Mouse (Mus musculus): ENCODE data around the gene Lrrc28. TPM values are rescaled to one million over a fixed set of nuclear protein-coding genes. Genes with fewer than 3 reads are reported as not detected.

The Lrrc28 gene
- polyA plus RNA-seq, 1 experiment from 2014 or later = 23.1 TPM

GRCm38 (mm10) chr7:67639006-67639405, 6.1 kb downstream of the Lrrc28 start:
- peaks cover 12% of the 10 kb centered on the region for H3K36me3 ChIP-seq
- no peak overlapping the region for H3K9ac ChIP-seq
- no peak overlapping the region for H3K4me3 ChIP-seq
- H3K9me3 ChIP-seq = no peaks in the 10 kb centered on the region
- H3K27ac ChIP-seq (replicated peaks) = no peak overlapping the region
- ATAC-seq (ENCODE audit: low FRiP score, low read depth) = no peak
- H3K4me1 ChIP-seq (replicated peaks) = peaks cover 7% of the 10 kb centered on the region
- H3K27me3 ChIP-seq = no peaks in the 10 kb centered on the region
- WGBS = 26% methylated on average over 3 of the region's 3 CpGs
- no peak overlapping the region for H3K4me2 ChIP-seq

GRCm38 (mm10) chr7:67636161-67636560, 8.9 kb downstream of the Lrrc28 start:
- Histone ChIP-seq H3K9ac (no peak overlapping the region), H3K4me1 (replicated peaks) (no peaks in the 10 kb centered on the region), H3K27ac (replicated peaks) (no peak overlapping the region), H3K4me2 (no peak overlapping the region), H3K9me3 (no peaks in the 10 kb centered on the region), H3K4me3 (no peak overlapping the region), H3K36me3 (peaks cover 12% of the 10 kb centered on the region), H3K27me3 (no peaks in the 10 kb centered on the region)
- no peak for ATAC-seq (ENCODE audit: low FRiP score, low read depth)
- 60% methylated on average over 2 of the region's 2 CpGs for WGBS

GRCm38 (mm10) chr7:67634210-67634609, 10.9 kb downstream of the Lrrc28 start:
- Histone ChIP-seq H3K4me3 (no peak overlapping the region), H3K27me3 (no peaks in the 10 kb centered on the region), H3K4me1 (replicated peaks) (no peaks in the 10 kb centered on the region), H3K27ac (replicated peaks) (no peak overlapping the region), H3K9ac (no peak overlapping the region), H3K4me2 (no peak overlapping the region), H3K36me3 (peaks cover 3% of the 10 kb centered on the region; the same call in 1 of the 2 replicates), H3K9me3 (no peaks in the 10 kb centered on the region)
- WGBS = 96% methylated on average over 3 of the region's 3 CpGs
- no peak for ATAC-seq (ENCODE audit: low FRiP score, low read depth)

GRCm38 (mm10) chr7:67632380-67632779, 12.7 kb downstream of the Lrrc28 start:
- H3K9ac ChIP-seq = no peak overlapping the region
- ATAC-seq (ENCODE audit: low FRiP score, low read depth) = no peak
- no peaks in the 10 kb centered on the region for H3K27me3 ChIP-seq
- no peak overlapping the region for H3K27ac ChIP-seq (replicated peaks)
- WGBS = 88% methylated on average over 5 of the region's 5 CpGs
- no peaks in the 10 kb centered on the region for H3K9me3 ChIP-seq
- H3K4me3 ChIP-seq = no peak overlapping the region
- no peaks in the 10 kb centered on the region for H3K4me1 ChIP-seq (replicated peaks)
- no peak overlapping the region for H3K4me2 ChIP-seq
- peaks cover 6% of the 10 kb centered on the region; the same call in 1 of the 2 replicates for H3K36me3 ChIP-seq

GRCm38 (mm10) chr7:67630817-67631216, 14.3 kb downstream of the Lrrc28 start:
- Histone ChIP-seq H3K4me3 (no peak overlapping the region), H3K9me3 (no peaks in the 10 kb centered on the region), H3K4me2 (no peak overlapping the region), H3K36me3 (0 out of 2 replicates have a peak, but pooled peaks cover 3% of the 10 kb centered on the region), H3K27ac (replicated peaks) (no peak overlapping the region), H3K9ac (no peak overlapping the region), H3K27me3 (no peaks in the 10 kb centered on the region), H3K4me1 (replicated peaks) (no peaks in the 10 kb centered on the region)
- 12% methylated on average over 2 of the region's 2 CpGs for WGBS
- ATAC-seq (ENCODE audit: low FRiP score, low read depth) = peak; percentile 56; the same call in 1 of the 2 replicates

- no peak for ATAC-seq (ENCODE audit: low FRiP score, low read depth)
- no peaks in the 10 kb centered on the region for H3K27me3 ChIP-seq
- H3K4me1 ChIP-seq (replicated peaks) = no peaks in the 10 kb centered on the region
- H3K4me3 ChIP-seq = no peak overlapping the region
- H3K9ac ChIP-seq = no peak overlapping the region
- no peak overlapping the region for H3K27ac ChIP-seq (replicated peaks)
- 53% methylated on average over 5 of the region's 5 CpGs for WGBS
- 0 out of 2 replicates have a peak, but pooled peaks cover 3% of the 10 kb centered on the region for H3K36me3 ChIP-seq
- H3K4me2 ChIP-seq = no peak overlapping the region
- H3K9me3 ChIP-seq = no peaks in the 10 kb centered on the region
Observed at GRCm38 (mm10) chr7:67629681-67630080, 15.4 kb downstream of the Lrrc28 start.

- H3K9ac ChIP-seq = no peak overlapping the region
- H3K4me2 ChIP-seq = no peak overlapping the region
- no peaks in the 10 kb centered on the region for H3K27me3 ChIP-seq
- 91% methylated on average over 5 of the region's 5 CpGs for WGBS
- no peak overlapping the region for H3K27ac ChIP-seq (replicated peaks)
- no peak for ATAC-seq (ENCODE audit: low FRiP score, low read depth)
- H3K4me1 ChIP-seq (replicated peaks) = no peaks in the 10 kb centered on the region
- 0 out of 2 replicates have a peak, but pooled peaks cover 3% of the 10 kb centered on the region for H3K36me3 ChIP-seq
- H3K4me3 ChIP-seq = no peak overlapping the region
- H3K9me3 ChIP-seq = no peaks in the 10 kb centered on the region
Observed at GRCm38 (mm10) chr7:67626671-67627070, 18.4 kb downstream of the Lrrc28 start.

- no peaks in the 10 kb centered on the region for H3K9me3 ChIP-seq
- no peak for ATAC-seq (ENCODE audit: low FRiP score, low read depth)
- H3K9ac ChIP-seq = no peak overlapping the region
- no peak overlapping the region for H3K27ac ChIP-seq (replicated peaks)
- no peaks in the 10 kb centered on the region for H3K36me3 ChIP-seq
- H3K4me3 ChIP-seq = no peak overlapping the region
- WGBS = 74% methylated on average over 3 of the region's 3 CpGs
- H3K4me2 ChIP-seq = no peak overlapping the region
- no peaks in the 10 kb centered on the region for H3K4me1 ChIP-seq (replicated peaks)
- H3K27me3 ChIP-seq = no peaks in the 10 kb centered on the region
Observed at GRCm38 (mm10) chr7:67622151-67622550, 22.9 kb downstream of the Lrrc28 start.

- H3K9ac ChIP-seq = no peak overlapping the region
- no peaks in the 10 kb centered on the region for H3K36me3 ChIP-seq
- H3K4me2 ChIP-seq = no peak overlapping the region
- no peaks in the 10 kb centered on the region for H3K9me3 ChIP-seq
- no peaks in the 10 kb centered on the region for H3K27me3 ChIP-seq
- no peak overlapping the region for H3K4me3 ChIP-seq
- no peaks in the 10 kb centered on the region for H3K4me1 ChIP-seq (replicated peaks)
- H3K27ac ChIP-seq (replicated peaks) = no peak overlapping the region
- 83% methylated on average over 4 of the region's 4 CpGs for WGBS
- no peak for ATAC-seq (ENCODE audit: low FRiP score, low read depth)
Observed at GRCm38 (mm10) chr7:67619836-67620235, 25.2 kb downstream of the Lrrc28 start.

- H3K27ac ChIP-seq (replicated peaks) = no peak overlapping the region
- no peak overlapping the region for H3K9ac ChIP-seq
- no peaks in the 10 kb centered on the region for H3K27me3 ChIP-seq
- H3K36me3 ChIP-seq = no peaks in the 10 kb centered on the region
- no peak for ATAC-seq (ENCODE audit: low FRiP score, low read depth)
- peaks cover 14% of the 10 kb centered on the region; the same call in 1 of the 2 replicates for H3K4me1 ChIP-seq (replicated peaks)
- 89% methylated on average over 3 of the region's 3 CpGs for WGBS
- no peak overlapping the region for H3K4me3 ChIP-seq
- no peaks in the 10 kb centered on the region for H3K9me3 ChIP-seq
- no peak overlapping the region for H3K4me2 ChIP-seq
Observed at GRCm38 (mm10) chr7:67618316-67618715, 26.8 kb downstream of the Lrrc28 start.

GRCm38 (mm10) chr7:67617646-67618045, 27.4 kb downstream of the Lrrc28 start:
- no peak for ATAC-seq (ENCODE audit: low FRiP score, low read depth)
- Histone ChIP-seq H3K4me3 (no peak overlapping the region), H3K27me3 (no peaks in the 10 kb centered on the region), H3K9me3 (no peaks in the 10 kb centered on the region), H3K9ac (no peak overlapping the region), H3K36me3 (no peaks in the 10 kb centered on the region), H3K27ac (replicated peaks) (no peak overlapping the region), H3K4me1 (replicated peaks) (peaks cover 16% of the 10 kb centered on the region; the same call in 1 of the 2 replicates), H3K4me2 (no peak overlapping the region)
- WGBS = 97% methylated on average over 10 of the region's 10 CpGs

- Histone ChIP-seq H3K4me3 (no peak overlapping the region), H3K4me2 (no peak overlapping the region), H3K27ac (replicated peaks) (no peak overlapping the region), H3K9me3 (no peaks in the 10 kb centered on the region), H3K27me3 (no peaks in the 10 kb centered on the region), H3K9ac (no peak overlapping the region), H3K4me1 (replicated peaks) (peaks cover 16% of the 10 kb centered on the region; the same call in 1 of the 2 replicates), H3K36me3 (no peaks in the 10 kb centered on the region)
- WGBS = 87% methylated on average over 4 of the region's 4 CpGs
- ATAC-seq (ENCODE audit: low FRiP score, low read depth) = no peak
Observed at GRCm38 (mm10) chr7:67616890-67617289, 28.2 kb downstream of the Lrrc28 start.

GRCm38 (mm10) chr7:67614464-67614861, 30.6 kb downstream of the Lrrc28 start:
- Histone ChIP-seq H3K9ac (no peak overlapping the region), H3K27me3 (no peaks in the 10 kb centered on the region), H3K4me1 (replicated peaks) (peaks cover 16% of the 10 kb centered on the region; the same call in 1 of the 2 replicates), H3K36me3 (no peaks in the 10 kb centered on the region), H3K4me2 (no peak overlapping the region), H3K27ac (replicated peaks) (no peak overlapping the region), H3K9me3 (no peaks in the 10 kb centered on the region), H3K4me3 (no peak overlapping the region)
- no peak for ATAC-seq (ENCODE audit: low FRiP score, low read depth)
- 86% methylated on average over 7 of the region's 7 CpGs for WGBS
